Mouse (Mus musculus) neural tube, embryonic 15.5 days (tissue): ENCODE measurements at regions not wholly inside any gene's neighbourhood (a gene's known extent, or its start where the extent isn't known, plus 50 kb on each side); places are given as distances from the start of the nearest gene placed in this dataset.

Experiments used
- ATAC-seq: fragments of 200-750 bp; cut with Nextera tagmentation; 2 replicates; pipeline ENCODE4 v1.8.0; 2017; ENCODE audit warnings: mild to moderate bottlenecking, moderate TSS enrichment, moderate library complexity; ENCODE audit not compliant: low FRiP score
- H3K27ac ChIP-seq: fragments of 300-500 bp; sonication (generic); replicated peaks from 2 replicates; pipeline ENCODE4 v1.5.1; 2015; ENCODE audit warnings: mild to moderate bottlenecking, inconsistent platforms
- H3K27me3 ChIP-seq: fragments of 300-500 bp; sonication (generic); replicated peaks from 2 replicates; pipeline ENCODE4 v1.6.1; 2015; ENCODE audit warnings: inconsistent platforms
- H3K36me3 ChIP-seq: fragments of 300-500 bp; sonication (generic); 2 replicates; pipeline ENCODE4 v1.6.1; 2015; ENCODE audit warnings: inconsistent platforms
- H3K4me1 ChIP-seq: fragments of 300-500 bp; sonication (generic); 2 replicates; pipeline ENCODE4 v1.6.1; 2015; ENCODE audit warnings: inconsistent platforms
- H3K4me2 ChIP-seq: fragments of 300-500 bp; sonication (generic); 2 replicates; pipeline ENCODE4 v1.6.1; 2015; ENCODE audit warnings: inconsistent platforms, mild to moderate bottlenecking, moderate library complexity
- H3K4me3 ChIP-seq: fragments of 300-500 bp; sonication (generic); replicated peaks from 2 replicates; pipeline ENCODE4 v1.5.1; 2015; ENCODE audit warnings: mild to moderate bottlenecking, inconsistent platforms
- H3K9ac ChIP-seq: fragments of 300-500 bp; sonication (generic); replicated peaks from 2 replicates; pipeline ENCODE4 v1.6.1; 2015; ENCODE audit warnings: mild to moderate bottlenecking, inconsistent platforms
- H3K9me3 ChIP-seq: fragments of 300-500 bp; sonication (generic); replicated peaks from 2 replicates; pipeline ENCODE4 v1.6.1; 2016; ENCODE audit warnings: inconsistent platforms
- WGBS: fragments of 180-500 bp; shearing (Covaris S2); methylation state at CpG from one replicate; pipeline ENCODE4 v1.1.7; 2015; ENCODE audit warnings: mixed read lengths; 5-methylcytosine and 5-hydroxymethylcytosine counted together

DNA sequence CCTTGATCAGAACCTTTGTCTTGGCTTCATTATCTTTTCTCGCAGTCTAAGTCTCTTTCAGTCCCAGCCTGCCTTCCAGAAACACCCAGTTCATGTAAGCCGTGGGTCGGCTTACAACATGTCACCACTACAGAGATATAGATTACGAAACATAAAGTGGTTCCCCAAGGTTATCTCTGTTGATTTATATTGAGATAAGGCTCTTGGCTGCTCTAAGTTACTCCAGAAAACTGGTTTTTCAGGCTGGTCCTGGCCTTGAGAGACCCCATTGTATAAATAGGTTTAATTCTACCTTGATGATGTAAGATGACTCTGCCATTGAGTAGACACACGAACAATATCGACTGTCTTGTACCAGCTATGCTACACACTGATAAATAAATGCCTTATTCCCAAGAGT lies 323.8 kb downstream of the Plod2 start:
- Histone ChIP-seq H3K27me3 (no peaks in the 10 kb centered on the region), H3K4me3 (no peak overlapping the region), H3K9me3 (no peaks in the 10 kb centered on the region), H3K36me3 (no peaks in the 10 kb centered on the region), H3K4me1 (no peaks in the 10 kb centered on the region), H3K27ac (no peak overlapping the region), H3K4me2 (no peak overlapping the region), H3K9ac (no peak overlapping the region)
- 90% methylated on average over 6 of the region's 6 CpGs for WGBS
- no peak for ATAC-seq

DNA sequence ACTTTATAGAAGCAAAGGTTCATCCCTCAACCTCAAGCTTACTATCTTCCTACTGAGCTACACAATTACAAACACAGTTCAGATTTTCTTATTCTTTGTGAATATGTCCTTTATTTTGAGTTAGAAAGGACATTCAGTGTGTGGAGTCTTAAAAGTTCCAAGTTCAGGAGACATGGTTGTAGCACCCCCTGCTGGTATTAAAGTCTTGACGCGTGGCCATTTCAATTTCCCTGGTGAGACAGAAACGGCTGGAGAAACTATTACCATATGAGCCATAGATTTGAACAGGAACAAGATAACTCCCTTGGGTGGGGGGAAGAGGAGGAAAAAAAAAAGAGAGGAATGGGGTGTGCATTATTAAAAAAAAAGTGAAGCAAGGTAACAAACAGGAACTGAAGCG lies 336.6 kb downstream of the Plod2 start:
- Histone ChIP-seq H3K4me1 (peaks cover 5% of the 10 kb centered on the region; the same call in 1 of the 2 replicates), H3K9me3 (no peaks in the 10 kb centered on the region), H3K36me3 (no peaks in the 10 kb centered on the region), H3K9ac (no peak overlapping the region), H3K4me2 (no peak overlapping the region), H3K4me3 (no peak overlapping the region), H3K27ac (no peak overlapping the region), H3K27me3 (no peaks in the 10 kb centered on the region)
- 40% methylated on average over 4 of the region's 4 CpGs for WGBS
- no peak for ATAC-seq

DNA sequence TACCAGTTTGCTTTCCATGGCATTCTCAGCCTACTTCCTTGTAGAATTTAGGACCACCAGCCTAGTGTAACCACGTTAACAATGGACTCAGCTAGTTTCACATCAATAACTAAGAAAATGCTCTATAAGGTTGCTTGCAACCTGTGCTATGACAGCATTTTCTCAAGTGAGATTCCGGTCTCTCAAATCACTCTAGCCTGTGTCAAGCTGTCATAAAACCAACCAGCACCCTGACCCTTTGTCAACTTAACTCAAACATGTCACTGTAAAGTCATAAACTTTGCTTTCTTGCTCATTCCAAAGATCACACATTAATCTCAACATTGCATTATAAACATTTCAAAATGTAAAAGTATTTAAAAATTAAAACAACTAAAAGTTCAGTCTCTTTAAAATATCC lies 337.8 kb downstream of the Plod2 start:
- no peak for ATAC-seq
- Histone ChIP-seq H3K9ac (no peak overlapping the region), H3K4me1 (peaks cover 5% of the 10 kb centered on the region; the same call in 1 of the 2 replicates), H3K4me2 (no peak overlapping the region), H3K9me3 (no peaks in the 10 kb centered on the region), H3K27me3 (no peaks in the 10 kb centered on the region), H3K4me3 (no peak overlapping the region), H3K27ac (no peak overlapping the region), H3K36me3 (no peaks in the 10 kb centered on the region)
- WGBS = 93% methylated on average over 2 of the region's 2 CpGs

DNA sequence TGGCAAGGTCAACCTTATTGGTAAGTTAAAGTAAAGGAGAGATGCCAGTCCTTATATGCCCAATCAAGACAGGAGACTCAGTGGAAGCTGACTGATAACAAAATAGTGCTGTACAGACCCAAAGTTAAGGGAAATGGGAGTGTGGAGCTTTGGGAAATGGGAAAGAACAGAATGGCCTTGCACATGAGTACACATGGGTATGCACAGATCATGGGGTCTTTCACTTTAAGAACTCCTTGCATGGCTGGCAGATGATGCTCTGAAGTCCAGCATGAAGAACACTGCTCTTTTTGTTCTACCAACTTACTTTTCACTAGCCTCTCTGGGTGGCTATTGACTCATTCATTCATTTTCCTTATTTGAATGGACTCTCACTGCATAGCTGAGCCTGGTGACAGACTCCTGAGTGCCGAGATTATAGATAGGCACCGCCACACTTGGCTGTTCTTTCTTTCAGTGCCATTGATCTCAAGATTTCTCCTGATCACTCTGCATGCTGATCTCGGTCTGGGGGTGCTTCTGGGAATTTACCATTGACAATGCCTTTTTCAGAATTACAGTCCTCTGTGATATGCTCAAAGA lies 340.3 kb downstream of the Plod2 start:
- Histone ChIP-seq H3K27me3 (no peaks in the 10 kb centered on the region), H3K9me3 (no peaks in the 10 kb centered on the region), H3K4me1 (peaks cover 5% of the 10 kb centered on the region; the same call in 1 of the 2 replicates), H3K9ac (no peak overlapping the region), H3K36me3 (no peaks in the 10 kb centered on the region), H3K27ac (no peak overlapping the region), H3K4me2 (no peak overlapping the region), H3K4me3 (no peak overlapping the region)
- 17% methylated on average over 3 of the region's 3 CpGs for WGBS
- ATAC-seq = no peak

DNA sequence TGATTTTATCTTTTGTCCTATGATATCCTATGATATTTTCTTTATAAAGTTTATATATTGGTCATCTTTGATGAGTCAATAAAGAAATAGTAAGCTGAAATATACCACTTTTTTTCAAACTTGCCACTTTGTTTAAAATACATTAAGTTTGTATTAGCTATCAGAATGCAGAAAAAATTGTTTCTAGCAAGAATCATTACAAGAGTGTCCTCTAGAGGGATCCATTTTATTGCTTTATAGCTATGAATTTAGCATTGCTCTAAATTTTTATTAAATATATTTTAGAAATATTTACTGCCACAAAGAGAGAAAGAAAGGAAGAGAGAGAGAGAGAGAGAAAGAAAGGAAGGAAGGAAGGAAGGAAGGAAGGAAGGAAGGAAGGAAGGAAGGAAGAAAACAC lies 348.0 kb downstream of the Plod2 start:
- Histone ChIP-seq H3K27ac (no peak overlapping the region), H3K27me3 (no peaks in the 10 kb centered on the region), H3K4me1 (no peaks in the 10 kb centered on the region), H3K36me3 (no peaks in the 10 kb centered on the region), H3K9ac (no peak overlapping the region), H3K9me3 (no peaks in the 10 kb centered on the region), H3K4me3 (no peak overlapping the region), H3K4me2 (no peak overlapping the region)
- ATAC-seq = no peak

DNA sequence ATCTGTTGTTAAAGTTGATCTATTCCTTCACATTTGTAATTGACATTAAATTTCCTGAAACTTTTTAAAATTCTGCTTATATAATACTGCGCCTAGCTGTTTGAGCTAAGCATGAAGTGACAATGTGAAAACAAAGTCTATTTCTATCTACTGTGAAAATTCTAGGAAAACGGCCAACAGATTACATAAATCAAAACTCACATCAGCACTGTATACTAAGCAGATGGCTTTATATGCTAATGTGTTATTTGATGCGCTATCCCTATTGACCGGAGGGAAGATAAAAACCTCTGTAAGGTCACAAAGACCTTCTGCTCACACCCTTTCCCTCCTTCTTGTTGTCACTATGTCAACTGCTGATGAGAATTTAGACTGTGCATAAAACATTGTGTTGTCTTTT lies 357.7 kb downstream of the Plod2 start:
- Histone ChIP-seq H3K36me3 (no peaks in the 10 kb centered on the region), H3K9ac (no peak overlapping the region), H3K4me3 (no peak overlapping the region), H3K27ac (no peak overlapping the region), H3K9me3 (no peaks in the 10 kb centered on the region), H3K4me1 (no peaks in the 10 kb centered on the region), H3K4me2 (no peak overlapping the region), H3K27me3 (no peaks in the 10 kb centered on the region)
- 66% methylated on average over 4 of the region's 4 CpGs for WGBS
- ATAC-seq = no peak

DNA sequence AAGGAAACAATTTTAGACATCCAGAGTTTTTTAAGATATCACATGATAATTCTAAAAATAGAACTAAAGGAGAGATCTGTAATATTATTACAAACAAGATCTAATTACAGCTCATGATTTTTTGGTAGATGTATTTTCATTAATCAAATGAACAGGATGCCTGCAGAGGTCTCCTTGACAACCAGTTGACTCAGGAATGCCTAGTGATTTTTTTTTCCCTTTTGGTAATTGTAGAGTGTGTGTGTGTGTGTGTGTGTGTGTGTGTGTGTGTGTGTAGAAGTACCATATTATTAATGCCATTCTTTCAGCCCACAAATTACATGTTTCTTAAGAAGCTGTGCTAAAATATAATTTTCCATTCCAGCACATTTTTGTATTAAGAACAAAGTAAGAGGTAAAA lies 365.1 kb downstream of the Plod2 start:
- Histone ChIP-seq H3K36me3 (no peaks in the 10 kb centered on the region), H3K4me3 (no peak overlapping the region), H3K4me1 (no peaks in the 10 kb centered on the region), H3K9me3 (no peaks in the 10 kb centered on the region), H3K27me3 (no peaks in the 10 kb centered on the region), H3K9ac (no peak overlapping the region), H3K4me2 (no peak overlapping the region), H3K27ac (no peak overlapping the region)
- no peak for ATAC-seq

DNA sequence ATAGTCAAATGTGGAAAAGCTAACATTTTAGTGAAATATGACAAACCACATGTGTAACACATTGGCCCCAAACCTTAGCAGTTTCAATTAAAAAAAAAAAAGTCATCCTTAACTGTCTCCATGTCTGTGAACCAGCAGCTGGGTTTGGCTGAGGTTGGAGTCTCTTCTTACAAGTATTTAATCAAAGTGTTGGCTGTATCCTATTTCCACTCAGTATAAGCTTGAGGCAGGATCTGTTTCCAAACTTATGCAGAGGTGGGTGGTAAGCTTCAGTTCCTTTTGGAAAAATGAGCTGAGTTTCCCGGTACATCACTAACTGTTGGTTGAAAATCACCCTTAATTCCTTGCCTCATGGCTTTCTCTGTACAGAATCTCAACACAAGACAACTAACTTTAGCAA lies 377.4 kb downstream of the Plod2 start:
- no peaks in the 10 kb centered on the region for H3K9me3 ChIP-seq
- H3K4me1 ChIP-seq = no peaks in the 10 kb centered on the region
- H3K9ac ChIP-seq = no peak overlapping the region
- no peak for ATAC-seq
- H3K36me3 ChIP-seq = no peaks in the 10 kb centered on the region
- WGBS = 92% methylated on average over 1 of the region's 1 CpGs
- no peak overlapping the region for H3K27ac ChIP-seq
- H3K4me3 ChIP-seq = no peak overlapping the region
- no peaks in the 10 kb centered on the region for H3K27me3 ChIP-seq
- H3K4me2 ChIP-seq = no peak overlapping the region

DNA sequence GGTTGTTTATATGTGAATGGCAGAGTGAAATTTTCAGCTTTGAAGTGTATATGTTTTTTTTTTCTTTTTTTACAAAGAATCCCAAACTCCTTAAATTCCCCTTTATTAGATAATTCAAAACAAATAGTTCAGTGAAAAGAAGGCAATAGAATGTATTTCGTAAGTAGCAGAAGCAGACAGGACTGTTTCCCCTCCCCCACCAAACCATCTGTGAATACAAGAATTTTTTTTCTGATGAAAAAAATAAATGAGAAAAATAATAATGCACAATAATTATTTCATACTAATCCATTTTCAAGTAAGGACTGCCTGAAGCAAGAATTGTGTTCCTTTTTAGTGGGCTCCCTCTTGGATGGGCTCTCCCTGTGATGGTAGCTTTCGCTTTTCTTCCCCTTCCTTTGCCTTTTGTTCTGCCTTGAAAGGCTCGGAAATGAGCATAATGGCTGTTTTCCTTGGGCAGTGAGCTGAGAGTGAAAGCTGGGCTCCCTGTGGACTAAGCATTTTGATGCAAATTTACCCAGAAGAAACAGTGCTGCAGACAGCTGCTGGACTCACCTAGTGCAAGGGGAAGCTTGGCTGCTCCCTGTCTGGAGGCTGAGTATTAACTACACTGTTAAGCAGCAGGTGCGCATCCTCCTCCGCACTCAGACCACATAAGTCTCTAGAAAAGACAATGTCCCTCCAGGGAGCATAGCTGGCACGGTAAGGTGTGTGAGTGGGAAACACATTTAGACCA lies 388.4 kb downstream of the Plod2 start:
- Histone ChIP-seq H3K4me3 (peak overlapping the region; percentile 19), H3K27ac (peak overlapping the region; percentile 69), H3K4me2 (peak overlapping the region; percentile 49), H3K4me1 (peaks cover 9% of the 10 kb centered on the region), H3K9ac (0 out of 2 replicates have a peak overlapping the region, but pooled peaks have one; percentile 15), H3K9me3 (0 out of 2 replicates have a peak, but pooled peaks cover 8% of the 10 kb centered on the region), H3K36me3 (no peaks in the 10 kb centered on the region), H3K27me3 (no peaks in the 10 kb centered on the region)
- peak; percentile 90 for ATAC-seq
- 10% methylated on average over 6 of the region's 6 CpGs for WGBS

DNA sequence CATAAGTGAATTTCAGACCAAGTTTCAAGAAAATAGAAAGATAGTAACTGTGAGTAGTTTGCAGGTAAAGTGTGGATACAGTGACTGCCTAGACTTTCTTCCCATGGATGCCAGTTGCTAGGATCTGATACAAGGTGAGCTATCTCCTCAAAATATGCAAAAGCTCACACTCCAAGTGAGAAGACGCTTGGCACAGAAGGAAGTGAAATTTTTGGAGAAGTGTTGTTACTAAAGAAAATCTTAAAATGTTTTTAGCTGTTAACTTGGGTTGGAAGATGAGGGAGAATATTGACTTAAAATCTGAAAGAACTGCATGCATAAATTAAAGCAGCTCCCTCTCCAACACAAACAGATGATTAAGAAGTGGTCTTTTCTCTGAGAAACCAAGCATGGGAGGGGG lies 395.8 kb downstream of the Plod2 start:
- 86% methylated on average over 1 of the region's 1 CpGs for WGBS
- no peak overlapping the region for H3K4me3 ChIP-seq
- H3K9me3 ChIP-seq = peaks cover 10% of the 10 kb centered on the region; the same call in 1 of the 2 replicates
- H3K4me1 ChIP-seq = no peaks in the 10 kb centered on the region
- no peaks in the 10 kb centered on the region for H3K27me3 ChIP-seq
- no peaks in the 10 kb centered on the region for H3K36me3 ChIP-seq
- H3K4me2 ChIP-seq = no peak overlapping the region
- no peak overlapping the region for H3K9ac ChIP-seq
- ATAC-seq = no peak
- H3K27ac ChIP-seq = no peak overlapping the region

DNA sequence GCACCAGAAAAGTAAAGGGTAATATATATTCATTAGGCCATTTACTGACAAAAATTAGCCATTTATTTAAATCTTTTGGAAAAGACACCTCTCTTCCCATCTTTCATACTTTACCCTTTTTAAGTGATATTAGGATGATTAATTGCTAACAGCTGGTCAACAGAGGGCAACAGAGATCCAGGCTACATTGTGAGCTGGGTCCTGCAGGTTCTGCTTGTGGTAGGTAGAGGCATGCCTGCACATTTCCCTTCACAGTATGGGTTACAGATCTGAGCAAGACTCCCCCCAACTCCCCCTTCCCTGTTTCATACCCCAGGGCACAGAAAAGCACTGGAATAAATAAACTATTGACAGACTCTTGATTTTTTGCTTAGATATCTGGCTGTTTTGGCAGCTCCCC lies 408.1 kb downstream of the Plod2 start:
- Histone ChIP-seq H3K4me1 (no peaks in the 10 kb centered on the region), H3K9me3 (no peaks in the 10 kb centered on the region), H3K27ac (no peak overlapping the region), H3K9ac (no peak overlapping the region), H3K4me2 (no peak overlapping the region), H3K4me3 (no peak overlapping the region), H3K27me3 (no peaks in the 10 kb centered on the region), H3K36me3 (no peaks in the 10 kb centered on the region)
- no peak for ATAC-seq

DNA sequence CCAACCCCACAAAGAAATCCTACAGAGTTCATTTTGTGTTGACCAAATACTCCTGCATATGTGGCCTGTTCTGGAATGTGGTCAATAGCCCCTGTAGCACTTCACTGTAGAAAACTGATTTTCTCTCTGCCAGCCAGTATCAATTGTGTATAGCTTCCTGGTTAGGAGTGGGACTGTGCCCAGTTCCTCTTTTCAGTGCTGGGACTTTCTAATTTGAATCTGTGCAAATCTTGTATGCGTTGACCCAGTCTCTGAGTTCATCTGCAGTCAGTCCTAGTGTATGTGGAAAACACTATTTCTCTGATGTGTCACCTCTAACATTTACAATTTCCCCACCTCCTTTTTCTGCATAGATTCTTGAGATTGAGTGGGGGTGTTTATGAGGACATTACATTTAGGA lies 421.3 kb downstream of the Plod2 start:
- no peaks in the 10 kb centered on the region for H3K27me3 ChIP-seq
- ATAC-seq = no peak
- H3K4me1 ChIP-seq = no peaks in the 10 kb centered on the region
- H3K4me3 ChIP-seq = no peak overlapping the region
- no peaks in the 10 kb centered on the region for H3K36me3 ChIP-seq
- WGBS = 96% methylated on average over 1 of the region's 1 CpGs
- no peak overlapping the region for H3K4me2 ChIP-seq
- H3K9me3 ChIP-seq = no peaks in the 10 kb centered on the region
- H3K27ac ChIP-seq = no peak overlapping the region
- no peak overlapping the region for H3K9ac ChIP-seq
